Mouse (Mus musculus): ENCODE measurements around the gene Awat2. TPM values are rescaled to one million over a fixed set of nuclear protein-coding genes. Genes with fewer than 3 reads are reported as not detected.

The Awat2 gene
- polyA plus RNA-seq, 1 experiment from 2014 or later, result 0.09 TPM

MicroRNAs within 50 kb of the gene (microRNA counts, 519-probe panel; counts per million panel counts)
- 2,598 counts per million, percentile 68 among the panel's probes with 10 or more counts for microRNA mmu-miR-676

Small RNA genes lying within 50 kb of the gene (microRNA-seq; reads per million reads assigned to microRNA genes)
- 738 reads per million, percentile 74 among the genes with 10 or more reads in this experiment for gene Mir676

Other genes starting within 250 kb of the Awat2 start
- gene Otud6a, start 13.7 kb downstream of the Awat2 start, polyA plus RNA-seq (2015; fragmentation: Nextera tagmentation; extraction: Ambion mirVana), result not detected in 2 replicates
- gene Igbp1, start 51.6 kb upstream of the Awat2 start, polyA plus RNA-seq (2015; fragmentation: Nextera tagmentation; extraction: Ambion mirVana), result 25.3 and 26.5 TPM in 2 replicates
- gene Dgat2l6, start 82.1 kb upstream of the Awat2 start, polyA plus RNA-seq (2015; fragmentation: Nextera tagmentation; extraction: Ambion mirVana), result 0.04 and 0.05 TPM in 2 replicates
- not detected in 2 replicates for gene Awat1, start 129.5 kb upstream of the Awat2 start, polyA plus RNA-seq (2015; fragmentation: Nextera tagmentation; extraction: Ambion mirVana)
- gene P2ry4, start 152.2 kb upstream of the Awat2 start, polyA plus RNA-seq (2015; fragmentation: Nextera tagmentation; extraction: Ambion mirVana), result not detected in 2 replicates
- gene Arr3, start 162.8 kb upstream of the Awat2 start, polyA plus RNA-seq (2015; fragmentation: Nextera tagmentation; extraction: Ambion mirVana), result 0.09 and 0.24 TPM in 2 replicates
- 5.0 and 6.4 TPM in 2 replicates for gene Kif4, start 183.0 kb upstream of the Awat2 start, polyA plus RNA-seq (2015; fragmentation: Nextera tagmentation; extraction: Ambion mirVana)
- gene Pdzd11, start 183.9 kb upstream of the Awat2 start, polyA plus RNA-seq (2015; fragmentation: Nextera tagmentation; extraction: Ambion mirVana), result 94.7 and 95.2 TPM in 2 replicates

Measured in hindbrain, embryonic 16.5 days (tissue).